In the genomic region with DNA sequence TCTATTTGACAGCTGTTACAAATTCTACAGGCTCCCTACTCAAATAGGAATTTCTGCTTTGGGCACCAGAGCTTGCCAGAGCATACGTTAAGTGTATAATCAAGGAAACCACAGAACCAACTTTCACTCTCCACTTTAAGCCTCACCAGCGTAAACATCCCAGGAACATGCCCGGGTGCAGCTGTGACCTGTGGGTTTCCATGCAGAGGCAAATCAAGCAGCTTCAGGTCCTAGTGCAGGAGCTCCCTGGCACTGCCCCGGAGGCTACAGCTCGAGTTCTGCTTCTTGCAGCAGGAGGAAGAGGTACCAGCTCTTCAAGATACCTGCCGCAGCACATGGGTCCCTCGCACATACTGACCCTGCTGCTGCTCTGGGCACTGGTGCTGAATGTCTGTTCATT, we compare ENCODE assay signal across 24 mouse cellular contexts.
DNase-seq lines count a peak whose midpoint lies in the region; ATAC-seq and TF ChIP-seq lines count a peak whose summit lies in the region.
"Had no signal": no experiment of that assay in that cellular context is flagged by ENCODE, and none has a peak within 500 bp of the region (broad histone marks: within the 10 kb centered on the region; RNA-seq: fewer than 3 reads in every experiment).

No protein-coding gene starts in this region.

- no peak overlapping the region for H3K27ac ChIP-seq in lung, embryonic 14.5 days (ENCODE audit: low read depth)
- H3K27ac ChIP-seq in embryonic facial prominence, embryonic 15.5 days (replicated peaks): peak overlapping the region; percentile 61
- H3K27ac ChIP-seq in heart, adult 2 months: no peak overlapping the region
- H3K27ac ChIP-seq: forebrain, embryonic 13.5 days; gastrocnemius, adult 2 months; heart, embryonic 10.5 days; hindbrain, embryonic 13.5 days; hindbrain, postnatal 0 days had no signal

- no peak for TF ChIP-seq POLR2A in lung, adult 2 months (IDR thresholded peaks at IDR 0.05; ENCODE audit: borderline replicate concordance, extremely low read depth, low read depth, low read length)
- TF ChIP-seq POLR2A in heart, adult 2 months (IDR thresholded peaks at IDR 0.05; ENCODE audit: insufficient read depth, low read depth, low read length): no peak

- H3K79me2 ChIP-seq in heart, adult 2 months (replicated peaks; ENCODE audit: control insufficient read depth, insufficient read depth, low read length): no peaks in the 10 kb centered on the region

- no peaks in the 10 kb centered on the region for H3K36me3 ChIP-seq in lung, embryonic 14.5 days (ENCODE audit: insufficient read depth)
- H3K36me3 ChIP-seq in embryonic facial prominence, embryonic 15.5 days: no peaks in the 10 kb centered on the region
- no peaks in the 10 kb centered on the region for H3K36me3 ChIP-seq in heart, adult 2 months (ENCODE audit: control insufficient read depth, insufficient read depth, low read length)
- H3K36me3 ChIP-seq: heart, embryonic 10.5 days; hindbrain, embryonic 13.5 days had no signal

- H3K4me3 ChIP-seq in lung, embryonic 14.5 days (ENCODE audit: low read depth, low read length): no peak overlapping the region
- H3K4me3 ChIP-seq in lung, adult 2 months (replicated peaks; ENCODE audit: extremely low read depth, low read depth, low read length): no peak overlapping the region
- no peak overlapping the region for H3K4me3 ChIP-seq in embryonic facial prominence, embryonic 15.5 days (replicated peaks)
- H3K4me3 ChIP-seq in heart, adult 2 months: no peak overlapping the region
- H3K4me3 ChIP-seq: forebrain, embryonic 13.5 days; gastrocnemius, adult 2 months; heart, embryonic 10.5 days; hindbrain, embryonic 13.5 days had no signal

- no peak for ATAC-seq in lung, embryonic 14.5 days (ENCODE audit: insufficient read depth)
- 0 out of 2 replicates have a peak, but pooled peaks have one; percentile 59 for ATAC-seq in embryonic facial prominence, embryonic 15.5 days (ENCODE audit: insufficient number of reproducible peaks, low FRiP score, low TSS enrichment, low read depth)
- ATAC-seq: activated CD4-positive, CD25-positive, alpha-beta regulatory T cell, adult 4 months; forebrain, embryonic 13.5 days; hindbrain, postnatal 0 days; Patski had no signal

- no peak for TF ChIP-seq CTCF in lung, embryonic 14.5 days (IDR thresholded peaks at IDR 0.05; ENCODE audit: low read depth)
- no peak for TF ChIP-seq CTCF in lung, adult 2 months (IDR thresholded peaks at IDR 0.05; ENCODE audit: insufficient read depth, low read length)
- TF ChIP-seq CTCF in heart, adult 2 months (IDR thresholded peaks at IDR 0.05): no peak

- no peak for TF ChIP-seq EP300 in heart, adult 2 months (IDR thresholded peaks at IDR 0.05; ENCODE audit: insufficient read depth, low read depth, low read length)

- intact Hi-C loops in heart, adult 2 months (cut with DNase I): no loop called here

- WGBS in lung, embryonic 14.5 days: 36% methylated on average over 7 of the region's 7 CpGs
- WGBS in lung, adult 2 months: 39% methylated on average over 7 of the region's 7 CpGs
- WGBS in embryonic facial prominence, embryonic 15.5 days: 17% methylated on average over 7 of the region's 7 CpGs
- 74% methylated on average over 7 of the region's 7 CpGs for WGBS in heart, adult 2 months

- no peak overlapping the region for H3K9ac ChIP-seq in lung, embryonic 14.5 days
- H3K9ac ChIP-seq in embryonic facial prominence, embryonic 15.5 days: no peak overlapping the region
- no peak overlapping the region for H3K9ac ChIP-seq in heart, adult 2 months (ENCODE audit: low read depth, low read length)
- H3K9ac ChIP-seq: forebrain, embryonic 13.5 days; forebrain, postnatal 0 days; hindbrain, embryonic 13.5 days had no signal

- H3K9me3 ChIP-seq in lung, embryonic 14.5 days (ENCODE audit: low read depth, low read length): no peaks in the 10 kb centered on the region
- H3K9me3 ChIP-seq in embryonic facial prominence, embryonic 15.5 days (replicated peaks): no peaks in the 10 kb centered on the region
- H3K9me3 ChIP-seq: forebrain, embryonic 13.5 days; heart, embryonic 10.5 days; hindbrain, embryonic 13.5 days had no signal

- no peak overlapping the region for H3K4me2 ChIP-seq in lung, embryonic 14.5 days
- H3K4me2 ChIP-seq in embryonic facial prominence, embryonic 15.5 days (replicated peaks): no peak overlapping the region
- H3K4me2 ChIP-seq: forebrain, embryonic 13.5 days; hindbrain, embryonic 13.5 days had no signal

- H3K4me1 ChIP-seq in lung, embryonic 14.5 days (ENCODE audit: insufficient read depth): no peaks in the 10 kb centered on the region
- H3K4me1 ChIP-seq in lung, adult 2 months (ENCODE audit: control insufficient read depth, insufficient read depth, low read length): no peaks in the 10 kb centered on the region
- peaks cover 33% of the 10 kb centered on the region for H3K4me1 ChIP-seq in embryonic facial prominence, embryonic 15.5 days
- no peaks in the 10 kb centered on the region for H3K4me1 ChIP-seq in heart, adult 2 months (ENCODE audit: control insufficient read depth, insufficient read depth, low read length)

- H3K27me3 ChIP-seq in lung, embryonic 14.5 days (ENCODE audit: insufficient read depth, low read length): no peaks in the 10 kb centered on the region
- H3K27me3 ChIP-seq in embryonic facial prominence, embryonic 15.5 days: no peaks in the 10 kb centered on the region
- H3K27me3 ChIP-seq in heart, adult 2 months (ENCODE audit: control insufficient read depth, insufficient read depth, low read length): no peaks in the 10 kb centered on the region
- H3K27me3 ChIP-seq: CH12.LX; forebrain, embryonic 13.5 days; Patski had no signal

- peak; percentile 9 for DNase-seq in lung, embryonic 14.5 days
- DNase-seq in lung, adult 2 months: no peak
- DNase-seq in lung, postnatal 36 days: peak; percentile 20
- DNase-seq in lung, postnatal 25 days (ENCODE audit: low spot score): no peak
- no peak for DNase-seq in heart, adult 2 months
- DNase-seq in layer of hippocampus, postnatal 25 days (ENCODE audit: extremely low spot score in 1 of 2, low spot score in 1 of 2): no peak
- DNase-seq: adrenal gland, postnatal 14 days; cerebellum, adult 11-12 months; cerebellum, adult 9-10 months; cerebellum, postnatal 25 days; forebrain, postnatal 0 days; gastrocnemius, adult 2 months; gastrocnemius, postnatal 36 days; heart, adult 11 months; heart, postnatal 10 days; heart, postnatal 4 days had no signal

Comparison
In these comparisons a context has a peak if more than half of its experiments do, and no peak if none do; other contexts are left out.
1. DNase-seq: peak in lung, embryonic 14.5 days (single experiment) and lung, postnatal 36 days (single experiment); none in lung, adult 2 months (single experiment), lung, postnatal 25 days (single experiment), heart, adult 2 months (0 of 2) and layer of hippocampus, postnatal 25 days (0 of 2).